Mouse (Mus musculus) CH12.LX (cell line): ENCODE measurements at regions not wholly inside any gene's neighbourhood (a gene's known extent, or its start where the extent isn't known, plus 50 kb on each side); places are given as distances from the start of the nearest gene placed in this dataset.

ENCODE experiments used
- CHD2 ChIP-seq: IDR thresholded peaks from 2 replicates; pipeline ENCODE4 v1.6.1; 2011; ENCODE audit warnings: low read length, improper control_type of control experiment
- CTCF ChIP-seq, 2 experiments: IDR thresholded peaks in 1 of 2; conservative IDR thresholded peaks in 1 of 2; 2 replicates each; pipeline ENCODE4 v1.5.1; 2011 to 2012; ENCODE audit warnings: low read depth in 2 of 2, low read length in 2 of 2, improper control_type of control experiment in 1 of 2, inconsistent platforms in 1 of 2, mild to moderate bottlenecking in 1 of 2, moderate library complexity in 1 of 2
- GABPA ChIP-seq: IDR thresholded peaks from 2 replicates; pipeline ENCODE4 v1.6.1; 2012; ENCODE audit warnings: low read depth, low read length, improper control_type of control experiment, inconsistent platforms; ENCODE audit not compliant: insufficient replicate concordance
- JUN ChIP-seq: IDR thresholded peaks from 2 replicates; pipeline ENCODE4 v1.6.1; 2011; ENCODE audit warnings: low read depth, mild to moderate bottlenecking, low read length, improper control_type of control experiment, moderate library complexity; ENCODE audit not compliant: insufficient read depth
- KAT2A ChIP-seq: IDR thresholded peaks from 2 replicates; pipeline ENCODE4 v1.6.1; 2012; ENCODE audit warnings: low read length, improper control_type of control experiment, inconsistent platforms; ENCODE audit not compliant: insufficient replicate concordance
- MAFK ChIP-seq: IDR thresholded peaks from 2 replicates; pipeline ENCODE4 v1.6.1; 2011; ENCODE audit warnings: low read length, improper control_type of control experiment; ENCODE audit not compliant: insufficient replicate concordance
- MAX ChIP-seq: IDR thresholded peaks from 2 replicates; pipeline ENCODE4 v1.6.1; 2011; ENCODE audit warnings: low read length, improper control_type of control experiment
- MEF2A ChIP-seq: IDR thresholded peaks from 2 replicates; pipeline ENCODE4 v1.6.1; 2014; ENCODE audit warnings: low read depth, mild to moderate bottlenecking, inconsistent platforms, low read length, improper control_type of control experiment, borderline replicate concordance
- NRF1 ChIP-seq: IDR thresholded peaks from 2 replicates; pipeline ENCODE4 v1.6.1; 2014; ENCODE audit warnings: low read depth, mild to moderate bottlenecking, inconsistent platforms, low read length, improper control_type of control experiment, moderate library complexity
- POLR2A ChIP-seq: IDR thresholded peaks from 2 replicates; pipeline ENCODE4 v1.6.1; 2011; ENCODE audit warnings: low read depth, mild to moderate bottlenecking, improper control_type of control experiment, low read length
- SMC3 ChIP-seq: IDR thresholded peaks from 2 replicates; pipeline ENCODE4 v1.6.1; 2011; ENCODE audit warnings: low read depth, low read length, improper control_type of control experiment
- ZNF384 ChIP-seq: IDR thresholded peaks from 2 replicates; pipeline ENCODE4 v1.6.1; 2012; ENCODE audit warnings: low read depth, low read length, improper control_type of control experiment, inconsistent platforms

DNA sequence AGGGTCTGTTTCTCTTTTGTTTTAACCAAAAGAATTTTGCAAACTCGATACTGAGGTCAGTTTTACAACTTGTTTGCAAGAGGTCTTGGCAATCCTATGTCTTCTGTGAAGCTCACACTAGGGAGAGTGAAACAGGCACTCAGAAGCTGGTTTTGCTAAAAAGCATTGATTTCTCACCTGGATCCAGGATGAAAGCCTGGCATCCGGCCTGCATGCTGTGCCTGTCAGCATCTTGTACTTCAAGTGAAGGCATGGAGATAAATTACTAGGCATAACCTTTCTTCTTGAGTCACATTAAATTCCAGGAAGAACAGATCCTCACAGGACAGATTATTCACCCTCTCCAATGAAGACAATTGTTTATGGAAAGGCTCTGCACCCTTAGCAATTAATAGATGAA lies 477.5 kb downstream of the Btbd3 start:
- TF ChIP-seq SMC3 (no peak), MAX (no peak), NRF1 (no peak), MAFK (no peak), CTCF (conservative IDR thresholded peaks at IDR 0.05 in 1 of 2, IDR thresholded peaks at IDR 0.05 in 1 of 2; ENCODE audit: low read depth in 2 of 2, low read length in 2 of 2) (no peak), GABPA (no peak), JUN (no peak), POLR2A (no peak), MEF2A (no peak), CHD2 (no peak), ZNF384 (no peak), KAT2A (no peak)
